Mouse (Mus musculus): ENCODE data around the gene Gm13279. TPM values are rescaled to one million over a fixed set of nuclear protein-coding genes. Genes with fewer than 3 reads are reported as not detected.
"Not testable (repeated sequence)": the region's sequence is repeated elsewhere in the genome, so short reads cannot be mapped to it uniquely, and the experiment has no call there.

Gm13279 gene
- polyA plus RNA-seq (2016; fragmentation: Nextera tagmentation; extraction: Ambion mirVana), result not detected in 2 replicates

DNA sequence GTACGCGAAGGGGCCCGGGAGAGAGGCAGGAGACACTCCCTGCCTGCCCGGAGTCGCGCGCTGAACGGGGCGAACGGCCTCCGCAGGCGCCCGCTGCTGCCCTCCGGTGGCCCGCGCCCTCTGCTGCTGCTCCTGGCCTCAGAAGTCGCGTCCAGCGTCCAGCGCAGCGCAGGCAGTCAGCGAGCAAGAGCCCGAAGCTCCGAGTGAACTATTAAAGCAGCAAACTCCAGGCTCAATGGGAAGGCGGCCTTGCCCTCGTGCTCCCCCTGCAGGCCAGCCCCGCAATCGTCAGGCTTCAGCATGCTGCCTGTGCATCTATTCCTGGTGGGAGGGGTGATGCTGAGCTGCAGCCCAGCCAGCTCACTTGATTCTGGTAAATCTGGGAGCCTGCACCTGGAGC is at the start of gene Gm13279:
Gm13279 (plus strand) TSS at position 301 of the 400 bp plus-strand sequence.
- H3K9me3 ChIP-seq, result not testable (repeated sequence)

DNA sequence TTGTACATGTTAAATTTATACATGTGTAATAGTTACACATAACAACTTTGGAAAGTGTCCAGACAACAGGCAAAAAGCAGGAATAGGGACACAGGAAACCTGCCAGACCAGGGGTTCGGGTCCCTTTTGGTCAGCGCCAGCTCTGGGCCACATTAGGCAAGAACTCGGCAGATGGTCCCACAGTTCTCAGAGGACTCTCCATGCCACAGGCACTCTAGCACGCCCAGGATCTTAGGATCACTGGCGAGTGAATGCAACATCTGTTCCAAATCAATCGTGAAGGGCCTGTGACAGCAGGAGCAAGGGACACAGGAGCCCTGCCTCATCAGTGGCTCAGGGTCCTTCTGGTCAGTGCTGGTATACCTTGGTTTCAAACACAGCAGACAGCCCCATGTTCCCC is 47.3 kb upstream of the Gm13279 start:
- 56% methylated on average over 6 of the region's 6 CpGs for WGBS
- no peaks in the 10 kb centered on the region for H3K27me3 ChIP-seq (ENCODE audit: insufficient read depth, poor library complexity, severe bottlenecking)
- H3K36me3 ChIP-seq, result no peaks in the 10 kb centered on the region
- H3K4me3 ChIP-seq, result no peak overlapping the region
- H3K9me3 ChIP-seq, result no peaks in the 10 kb centered on the region
- no peak for DNase-seq (ENCODE audit: low spot score)
- H3K4me1 ChIP-seq, result no peaks in the 10 kb centered on the region
- no peak overlapping the region for H3K27ac ChIP-seq

More for the DNA sequence above, at the start of gene Gm13279:
- WGBS, result no CpG with 5 or more reads among the region's 28 CpGs
- not testable (repeated sequence) for H3K27ac ChIP-seq; H3K27me3 ChIP-seq (ENCODE audit: insufficient read depth, poor library complexity, severe bottlenecking); DNase-seq (ENCODE audit: low spot score); H3K36me3 ChIP-seq; H3K4me3 ChIP-seq; H3K4me1 ChIP-seq

DNA sequence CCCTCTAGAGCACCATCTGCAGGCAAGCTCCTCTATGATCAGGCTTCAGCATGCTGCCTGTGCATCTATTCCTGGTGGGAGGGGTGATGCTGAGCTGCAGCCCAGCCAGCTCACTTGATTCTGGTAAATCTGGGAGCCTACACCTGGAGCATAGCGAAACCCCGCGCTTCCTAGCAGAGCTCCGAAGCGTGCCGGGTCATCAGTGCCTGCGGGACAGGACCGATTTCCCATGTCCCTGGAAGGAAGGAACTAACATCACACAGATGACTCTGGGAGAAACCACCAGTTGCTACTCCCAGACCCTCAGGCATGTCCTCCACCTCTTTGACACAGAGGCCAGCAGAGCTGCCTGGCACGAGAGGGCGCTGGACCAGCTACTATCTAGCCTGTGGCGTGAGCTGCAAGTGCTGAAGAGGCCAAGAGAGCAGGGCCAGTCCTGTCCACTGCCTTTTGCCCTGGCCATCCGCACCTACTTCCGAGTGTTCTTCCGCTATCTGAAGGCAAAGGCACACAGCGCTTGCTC is 42.3 kb upstream of the Gm13279 start, which contains the start of gene Gm13271:
Gm13271 (plus strand) TSS at position 51 of the 523 bp plus-strand sequence.
- not testable (repeated sequence) for H3K4me1 ChIP-seq; DNase-seq (ENCODE audit: low spot score); H3K4me3 ChIP-seq; H3K27me3 ChIP-seq (ENCODE audit: insufficient read depth, poor library complexity, severe bottlenecking); H3K27ac ChIP-seq; H3K9me3 ChIP-seq; H3K36me3 ChIP-seq
- 63% methylated on average over 15 of the region's 15 CpGs for WGBS

DNA sequence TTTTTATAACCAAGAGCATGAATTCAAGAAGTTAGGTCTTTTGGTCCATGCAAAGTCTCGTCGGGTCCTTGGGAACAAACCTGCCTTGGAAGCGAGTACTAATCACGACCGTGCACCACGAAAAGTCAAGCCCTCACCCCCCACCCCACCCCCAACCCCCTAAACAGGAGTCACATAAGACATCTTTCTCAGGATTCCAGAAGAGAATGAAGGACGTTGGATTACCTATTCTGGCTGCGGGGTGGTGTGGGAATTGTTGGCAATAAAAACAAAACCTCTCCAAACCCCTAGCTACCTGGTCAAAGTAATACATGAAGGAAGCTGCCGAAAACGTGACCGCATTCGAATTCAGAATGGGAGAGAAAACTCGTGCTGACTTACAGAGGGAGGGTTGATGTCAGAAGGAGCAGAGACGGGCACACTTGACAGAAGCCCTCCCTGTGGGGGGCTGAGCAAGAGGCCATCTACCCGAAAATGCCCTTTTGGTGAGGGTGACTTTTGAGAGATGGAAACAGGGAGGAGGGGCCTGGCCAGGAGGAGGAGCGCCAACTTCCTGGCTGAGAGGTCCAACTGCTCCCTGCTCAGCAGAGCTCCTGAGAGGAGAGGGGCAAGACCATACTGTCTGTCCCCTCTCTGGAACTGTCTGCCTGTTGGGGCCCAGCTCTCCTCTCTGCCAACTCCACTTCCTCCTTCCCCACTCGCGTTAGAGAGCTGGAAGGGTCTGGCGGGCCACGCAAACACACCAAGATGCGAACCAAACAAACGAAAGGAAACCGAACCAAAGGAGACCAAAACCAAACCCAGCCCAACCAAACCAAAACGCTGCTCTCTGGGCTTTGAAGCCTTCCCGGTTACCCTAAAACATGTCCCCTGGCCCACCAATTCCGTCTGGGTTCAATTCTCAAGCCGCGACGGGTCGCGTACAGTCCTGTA is 40.4 kb upstream of the Gm13279 start:
- DNase-seq (ENCODE audit: low spot score), result peak; percentile 78
- Histone ChIP-seq H3K27ac (peak overlapping the region; percentile 88), H3K4me3 (peak overlapping the region; percentile 64)
- not testable (repeated sequence) for H3K36me3 ChIP-seq; H3K4me1 ChIP-seq; H3K27me3 ChIP-seq (ENCODE audit: insufficient read depth, poor library complexity, severe bottlenecking); H3K9me3 ChIP-seq
- 11% methylated on average over 29 of the region's 31 CpGs for WGBS

DNA sequence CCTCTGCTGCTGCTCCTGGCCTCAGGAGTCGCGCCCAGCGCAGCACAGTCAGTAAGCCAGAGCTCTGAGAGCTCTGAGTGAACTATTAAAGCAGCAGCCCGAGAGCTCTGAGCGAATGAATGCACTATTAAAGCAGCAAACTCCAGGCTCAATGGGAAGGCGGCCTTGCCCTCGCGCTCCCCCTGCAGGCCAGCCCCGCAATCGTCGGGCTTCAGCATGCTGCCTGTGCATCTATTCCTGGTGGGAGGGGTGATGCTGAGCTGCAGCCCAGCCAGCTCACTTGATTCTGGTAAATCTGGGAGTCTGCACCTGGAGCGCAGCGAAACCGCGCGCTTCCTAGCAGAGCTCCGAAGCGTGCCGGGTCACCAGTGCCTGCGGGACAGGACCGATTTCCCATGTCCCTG is 39.6 kb upstream of the Gm13279 start:
- not testable (repeated sequence) for H3K36me3 ChIP-seq; H3K9me3 ChIP-seq; H3K4me1 ChIP-seq; H3K27me3 ChIP-seq (ENCODE audit: insufficient read depth, poor library complexity, severe bottlenecking)
- peak overlapping the region; percentile 64 for H3K4me3 ChIP-seq
- 1% methylated on average over 20 of the region's 21 CpGs for WGBS
- H3K27ac ChIP-seq, result peak overlapping the region; percentile 88
- peak; percentile 93 for DNase-seq (ENCODE audit: low spot score)

DNA sequence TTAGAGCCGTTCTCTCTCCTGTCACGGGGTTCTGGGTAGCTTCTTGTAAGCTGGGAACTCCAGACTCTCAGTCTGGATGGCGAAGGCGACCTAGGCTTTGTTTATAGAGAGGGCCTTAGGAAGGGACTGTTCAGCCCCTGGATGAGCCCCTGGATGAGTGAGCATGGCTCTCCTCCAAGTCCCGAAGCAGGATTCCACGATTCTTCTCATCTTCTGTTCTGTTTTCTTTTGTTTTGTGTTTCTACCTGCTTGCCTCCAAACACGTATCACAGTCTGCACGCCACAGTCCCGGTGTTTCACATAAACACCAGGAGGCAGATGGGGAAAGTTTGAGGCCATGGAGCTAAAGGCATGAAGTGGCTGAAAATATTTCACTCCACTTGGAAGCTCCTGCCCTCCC is 38.4 kb upstream of the Gm13279 start:
- not testable (repeated sequence) for H3K36me3 ChIP-seq; H3K27me3 ChIP-seq (ENCODE audit: insufficient read depth, poor library complexity, severe bottlenecking); DNase-seq (ENCODE audit: low spot score); H3K4me3 ChIP-seq; H3K9me3 ChIP-seq; H3K4me1 ChIP-seq; H3K27ac ChIP-seq
- 79% methylated on average over 9 of the region's 9 CpGs for WGBS

DNA sequence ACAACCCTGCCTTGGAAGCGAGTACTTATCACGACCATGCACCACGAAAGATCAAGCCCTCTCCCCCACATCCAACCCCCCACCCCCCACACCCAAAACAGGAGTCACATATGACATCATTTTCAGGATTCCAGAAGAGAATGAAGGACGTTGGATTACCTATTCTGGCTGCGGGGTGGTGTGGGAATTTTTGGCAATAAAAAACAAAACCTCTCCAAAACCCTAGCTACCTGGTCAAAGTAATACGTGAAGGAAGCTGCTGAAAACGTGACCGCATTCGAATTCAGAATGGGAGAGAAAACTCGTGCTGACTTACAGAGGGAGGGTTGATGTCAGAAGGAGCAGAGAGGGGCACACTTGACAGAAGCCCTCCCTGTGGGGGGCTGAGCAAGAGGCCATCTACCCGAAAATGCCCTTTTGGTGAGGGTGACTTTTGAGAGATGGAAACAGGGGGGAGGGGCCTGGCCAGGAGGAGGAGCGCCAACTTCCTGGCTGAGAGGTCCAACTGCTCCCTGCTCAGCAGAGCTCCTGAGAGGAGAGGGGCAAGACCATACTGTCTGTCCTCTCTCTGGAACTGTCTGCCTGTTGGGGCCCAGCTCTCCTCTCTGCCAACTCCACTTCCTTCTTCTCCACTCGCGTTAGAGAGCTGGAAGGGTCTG is 37.5 kb upstream of the Gm13279 start, which contains the start of gene Gm13283:
Gm13283 (plus strand) TSS at position 510 of the 659 bp plus-strand sequence.
- not testable (repeated sequence) for H3K27ac ChIP-seq; DNase-seq (ENCODE audit: low spot score); H3K36me3 ChIP-seq; H3K4me1 ChIP-seq; H3K9me3 ChIP-seq; H3K27me3 ChIP-seq (ENCODE audit: insufficient read depth, poor library complexity, severe bottlenecking)
- 16% methylated on average over 10 of the region's 14 CpGs for WGBS
- H3K4me3 ChIP-seq, result peak within 1 kb of the TSS; percentile 44

DNA sequence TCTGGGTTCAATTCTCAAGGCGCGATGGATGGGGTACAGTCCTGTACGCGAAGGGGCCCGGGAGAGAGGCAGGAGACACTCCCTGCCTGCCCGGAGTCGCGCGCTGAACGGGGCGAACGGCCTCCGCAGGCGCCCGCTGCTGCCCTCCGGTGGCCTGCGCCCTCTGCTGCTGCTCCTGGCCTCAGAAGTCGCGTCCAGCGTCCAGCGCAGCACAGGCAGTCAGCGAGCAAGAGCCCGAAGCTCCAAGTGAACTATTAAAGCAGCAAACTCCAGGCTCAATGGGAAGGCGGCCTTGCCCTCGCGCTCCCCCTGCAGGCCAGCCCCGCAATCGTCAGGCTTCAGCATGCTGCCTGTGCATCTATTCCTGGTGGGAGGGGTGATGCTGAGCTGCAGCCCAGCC is 36.8 kb upstream of the Gm13279 start:
- DNase-seq (ENCODE audit: low spot score), result peak; percentile 83
- H3K4me3 ChIP-seq, result peak overlapping the region; percentile 44
- H3K36me3 ChIP-seq; H3K27ac ChIP-seq; H3K4me1 ChIP-seq; H3K9me3 ChIP-seq; H3K27me3 ChIP-seq (ENCODE audit: insufficient read depth, poor library complexity, severe bottlenecking): not testable (repeated sequence)
- under 1% methylated on average over 23 of the region's 28 CpGs for WGBS

DNA sequence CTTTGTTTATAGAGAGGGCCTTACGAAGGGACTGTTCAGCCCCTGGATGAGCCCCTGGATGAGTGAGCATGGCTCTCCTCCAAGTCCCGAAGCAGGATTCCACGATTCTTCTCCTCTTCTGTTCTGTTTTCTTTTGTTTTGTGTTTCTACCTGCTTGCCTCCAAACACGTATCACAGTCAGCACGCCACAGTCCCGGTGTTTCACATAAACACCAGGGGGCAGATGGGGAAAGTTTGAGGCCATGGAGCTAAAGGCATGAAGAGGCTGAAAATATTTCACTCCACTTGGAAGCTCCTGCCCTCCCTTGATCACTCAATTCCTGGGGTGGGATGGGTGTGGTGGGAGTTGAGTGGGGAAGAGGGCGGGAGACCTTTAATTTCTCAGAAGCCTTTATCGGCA is 35.4 kb upstream of the Gm13279 start:
- not testable (repeated sequence) for H3K27me3 ChIP-seq (ENCODE audit: insufficient read depth, poor library complexity, severe bottlenecking); H3K9me3 ChIP-seq; H3K4me1 ChIP-seq; H3K4me3 ChIP-seq; H3K27ac ChIP-seq; H3K36me3 ChIP-seq; DNase-seq (ENCODE audit: low spot score)
- 64% methylated on average over 6 of the region's 8 CpGs for WGBS

DNA sequence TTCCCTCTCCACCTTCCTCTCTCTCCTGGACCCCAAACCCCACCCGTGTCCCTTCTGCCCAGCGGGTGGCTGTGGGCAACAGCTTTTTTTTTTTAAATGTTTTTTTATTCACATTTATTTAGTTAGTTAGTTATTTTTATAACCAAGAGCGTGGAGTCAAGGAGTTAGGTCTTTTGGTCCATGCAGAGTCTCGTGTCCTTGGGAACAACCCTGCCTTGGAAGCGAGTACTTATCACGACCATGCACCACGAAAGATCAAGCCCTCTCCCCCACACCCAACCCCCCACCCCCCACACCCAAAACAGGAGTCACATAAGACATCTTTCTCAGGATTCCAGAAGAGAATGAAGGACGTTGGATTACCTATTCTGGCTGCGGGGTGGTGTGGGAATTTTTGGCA is 34.9 kb upstream of the Gm13279 start:
- not testable (repeated sequence) for H3K27ac ChIP-seq; DNase-seq (ENCODE audit: low spot score); H3K4me3 ChIP-seq; H3K9me3 ChIP-seq; H3K36me3 ChIP-seq; H3K4me1 ChIP-seq; H3K27me3 ChIP-seq (ENCODE audit: insufficient read depth, poor library complexity, severe bottlenecking)
- 39% methylated on average over 9 of the region's 9 CpGs for WGBS

DNA sequence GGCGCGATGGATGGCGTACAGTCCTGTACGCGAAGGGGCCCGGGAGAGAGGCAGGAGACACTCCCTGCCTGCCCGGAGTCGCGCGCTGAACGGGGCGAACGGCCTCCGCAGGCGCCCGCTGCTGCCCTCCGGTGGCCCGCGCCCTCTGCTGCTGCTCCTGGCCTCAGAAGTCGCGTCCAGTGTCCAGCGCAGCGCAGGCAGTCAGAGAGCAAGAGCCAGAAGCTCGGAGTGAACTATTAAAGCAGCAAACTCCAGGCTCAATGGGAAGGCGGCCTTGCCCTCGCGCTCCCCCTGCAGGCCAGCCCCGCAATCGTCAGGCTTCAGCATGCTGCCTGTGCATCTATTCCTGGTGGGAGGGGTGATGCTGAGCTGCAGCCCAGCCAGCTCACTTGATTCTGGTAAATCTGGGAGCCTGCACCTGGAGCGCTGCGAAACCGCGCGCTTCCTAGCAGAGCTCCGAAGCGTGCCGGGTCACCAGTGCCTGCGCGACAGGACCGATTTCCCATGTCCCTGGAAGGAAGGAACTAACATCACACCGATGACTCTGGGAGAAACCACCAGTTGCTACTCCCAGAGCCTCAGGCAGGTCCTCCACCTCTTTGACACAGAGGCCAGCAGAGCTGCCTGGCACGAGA is 33.7 kb upstream of the Gm13279 start:
- not testable (repeated sequence) for H3K27ac ChIP-seq; H3K4me1 ChIP-seq; H3K27me3 ChIP-seq (ENCODE audit: insufficient read depth, poor library complexity, severe bottlenecking); H3K9me3 ChIP-seq; H3K36me3 ChIP-seq
- WGBS, result 3% methylated on average over 41 of the region's 42 CpGs
- DNase-seq (ENCODE audit: low spot score), result peak; percentile 88
- peak overlapping the region; percentile 40 for H3K4me3 ChIP-seq

DNA sequence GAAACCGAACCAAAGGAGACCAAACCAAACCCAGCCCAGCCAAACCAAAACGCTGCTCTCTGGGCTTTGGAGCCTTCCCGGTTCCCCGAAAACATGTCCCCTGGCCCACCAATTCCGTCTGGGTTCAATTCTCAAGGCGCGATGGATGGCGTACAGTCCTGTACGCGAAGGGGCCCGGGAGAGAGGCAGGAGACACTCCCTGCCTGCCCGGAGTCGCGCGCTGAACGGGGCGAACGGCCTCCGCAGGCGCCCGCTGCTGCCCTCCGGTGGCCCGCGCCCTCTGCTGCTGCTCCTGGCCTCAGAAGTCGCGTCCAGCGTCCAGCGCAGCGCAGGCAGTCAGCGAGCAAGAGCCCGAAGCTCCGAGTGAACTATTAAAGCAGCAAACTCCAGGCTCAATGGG is 23.7 kb upstream of the Gm13279 start, which contains the start of gene Gm13290:
Gm13290 (plus strand) TSS at position 301 of the 400 bp plus-strand sequence.
- H3K36me3 ChIP-seq; H3K27me3 ChIP-seq (ENCODE audit: insufficient read depth, poor library complexity, severe bottlenecking); H3K9me3 ChIP-seq; H3K4me1 ChIP-seq; H3K4me3 ChIP-seq; H3K27ac ChIP-seq; DNase-seq (ENCODE audit: low spot score): not testable (repeated sequence)
- no CpG with 5 or more reads among the region's 32 CpGs for WGBS

DNA sequence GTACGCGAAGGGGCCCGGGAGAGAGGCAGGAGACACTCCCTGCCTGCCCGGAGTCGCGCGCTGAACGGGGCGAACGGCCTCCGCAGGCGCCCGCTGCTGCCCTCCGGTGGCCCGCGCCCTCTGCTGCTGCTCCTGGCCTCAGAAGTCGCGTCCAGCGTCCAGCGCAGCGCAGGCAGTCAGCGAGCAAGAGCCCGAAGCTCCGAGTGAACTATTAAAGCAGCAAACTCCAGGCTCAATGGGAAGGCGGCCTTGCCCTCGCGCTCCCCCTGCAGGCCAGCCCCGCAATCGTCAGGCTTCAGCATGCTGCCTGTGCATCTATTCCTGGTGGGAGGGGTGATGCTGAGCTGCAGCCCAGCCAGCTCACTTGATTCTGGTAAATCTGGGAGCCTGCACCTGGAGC is 20.6 kb upstream of the Gm13279 start, which contains the start of gene Gm13289:
Gm13289 (plus strand) TSS at position 301 of the 400 bp plus-strand sequence.
- H3K4me3 ChIP-seq; H3K27me3 ChIP-seq (ENCODE audit: insufficient read depth, poor library complexity, severe bottlenecking); DNase-seq (ENCODE audit: low spot score); H3K9me3 ChIP-seq; H3K4me1 ChIP-seq; H3K27ac ChIP-seq; H3K36me3 ChIP-seq: not testable (repeated sequence)
- no CpG with 5 or more reads among the region's 29 CpGs for WGBS

Data from heart, embryonic 10.5 days (tissue).